9 mouse cellular contexts compared by ENCODE assay signal in genomic region chr12:29837301-29837791, GRCm38 (mm10).
DNase-seq lines count a peak whose midpoint lies in the region; ATAC-seq and TF ChIP-seq lines count a peak whose summit lies in the region.
"Had no signal": no experiment of that assay in that cellular context is flagged by ENCODE, and none has a peak within 500 bp of the region (broad histone marks: within the 10 kb centered on the region; RNA-seq: fewer than 3 reads in every experiment).

No protein-coding gene starts in this region.

- peak; percentile 84 for TF ChIP-seq CTCF in gastrocnemius, adult 2 months (IDR thresholded peaks at IDR 0.05)
- TF ChIP-seq CTCF in thymus, adult 2 months (IDR thresholded peaks at IDR 0.05; ENCODE audit: borderline replicate concordance, control insufficient read depth, extremely low read depth, insufficient read depth, low read length, poor library complexity): no peak

- no peak overlapping the region for H3K4me2 ChIP-seq in forebrain, embryonic 13.5 days
- no peak overlapping the region for H3K4me2 ChIP-seq in midbrain, embryonic 13.5 days (replicated peaks)
- H3K4me2 ChIP-seq: limb, embryonic 13.5 days had no signal

- H3K36me3 ChIP-seq in forebrain, embryonic 13.5 days (ENCODE audit: poor library complexity, severe bottlenecking): peaks cover 24% of the 10 kb centered on the region
- H3K36me3 ChIP-seq in midbrain, embryonic 13.5 days: peaks cover 42% of the 10 kb centered on the region
- H3K36me3 ChIP-seq in thymus, adult 2 months (ENCODE audit: control insufficient read depth, insufficient read depth, low read length): no peaks in the 10 kb centered on the region
- H3K36me3 ChIP-seq: limb, embryonic 13.5 days had no signal

- H3K27me3 ChIP-seq in forebrain, embryonic 13.5 days: no peaks in the 10 kb centered on the region
- H3K27me3 ChIP-seq in midbrain, embryonic 13.5 days: no peaks in the 10 kb centered on the region
- H3K27me3 ChIP-seq in thymus, adult 2 months (ENCODE audit: control insufficient read depth, insufficient read depth, low read length): no peaks in the 10 kb centered on the region
- H3K27me3 ChIP-seq: limb, embryonic 13.5 days had no signal

- peaks cover 13% of the 10 kb centered on the region; the same call in 1 of the 2 replicates for H3K4me1 ChIP-seq in forebrain, embryonic 13.5 days
- peaks cover 30% of the 10 kb centered on the region for H3K4me1 ChIP-seq in midbrain, embryonic 13.5 days (replicated peaks)
- no peaks in the 10 kb centered on the region for H3K4me1 ChIP-seq in thymus, adult 2 months (replicated peaks; ENCODE audit: control insufficient read depth, insufficient read depth, low read length)

- peak; percentile 77 for ATAC-seq in forebrain, embryonic 13.5 days
- peak; percentile 79 for ATAC-seq in midbrain, embryonic 13.5 days

- TF ChIP-seq POLR2A in thymus, adult 2 months (IDR thresholded peaks at IDR 0.05; ENCODE audit: control insufficient read depth, extremely low read depth, insufficient read depth, low read length, poor library complexity): no peak

- H3K9ac ChIP-seq in forebrain, embryonic 13.5 days: no peak overlapping the region
- H3K9ac ChIP-seq in midbrain, embryonic 13.5 days (replicated peaks): 0 out of 2 replicates have a peak overlapping the region, but pooled peaks have one; percentile 1
- H3K9ac ChIP-seq: limb, embryonic 13.5 days had no signal

- no peak overlapping the region for H3K27ac ChIP-seq in gastrocnemius, adult 2 months
- H3K27ac ChIP-seq in forebrain, embryonic 13.5 days: peak overlapping the region; percentile 49; the same call in 1 of the 2 replicates
- H3K27ac ChIP-seq in midbrain, embryonic 13.5 days: peak overlapping the region; percentile 61
- H3K27ac ChIP-seq in thymus, adult 2 months (ENCODE audit: control insufficient read depth, insufficient read depth, low read length): no peak overlapping the region
- H3K27ac ChIP-seq: limb, embryonic 13.5 days had no signal

- no peaks in the 10 kb centered on the region for H3K9me3 ChIP-seq in forebrain, embryonic 13.5 days (replicated peaks)
- H3K9me3 ChIP-seq in midbrain, embryonic 13.5 days: no peaks in the 10 kb centered on the region
- H3K9me3 ChIP-seq: limb, embryonic 13.5 days had no signal

- no peak overlapping the region for H3K4me3 ChIP-seq in gastrocnemius, adult 2 months
- no peak overlapping the region for H3K4me3 ChIP-seq in forebrain, embryonic 13.5 days
- no peak overlapping the region for H3K4me3 ChIP-seq in midbrain, embryonic 13.5 days (replicated peaks)
- H3K4me3 ChIP-seq in thymus, adult 2 months (ENCODE audit: control insufficient read depth, insufficient read depth, low read length): no peak overlapping the region
- H3K4me3 ChIP-seq: limb, embryonic 13.5 days had no signal

- WGBS in forebrain, embryonic 13.5 days: 75% methylated on average over 5 of the region's 5 CpGs
- WGBS in midbrain, embryonic 13.5 days: 76% methylated on average over 5 of the region's 5 CpGs
- 43% methylated on average over 5 of the region's 5 CpGs for WGBS in thymus, adult 2 months

- intact Hi-C loops in gastrocnemius, adult 2 months (cut with DNase I): loop anchor here (1.0 to 5.0 kb wide), 2 partner anchors 45 to 161 kb away; no protein-coding TSS in a partner anchor

- no peak for DNase-seq in gastrocnemius, adult 2 months
- no peak for DNase-seq in gastrocnemius, postnatal 4 days (ENCODE audit: low spot score in 2 of 2)
- DNase-seq in right cerebral cortex, adult 18-20 months: peak; percentile 60
- DNase-seq in right cerebral cortex, postnatal 36 days (ENCODE audit: low spot score in 2 of 2): no peak
- DNase-seq in thymus, adult 2 months: no peak
- no peak for DNase-seq in thymus, postnatal 14 days

Comparison
In these comparisons a context has a peak if more than half of its experiments do, and no peak if none do; other contexts are left out.
1. H3K27ac ChIP-seq: peak in forebrain, embryonic 13.5 days (single experiment) and midbrain, embryonic 13.5 days (single experiment); none in gastrocnemius, adult 2 months (single experiment) and thymus, adult 2 months (single experiment).